Mouse (Mus musculus) hindbrain, embryonic 11.5 days (tissue): ENCODE data around the gene Tex35. TPM values are rescaled to one million over a fixed set of nuclear protein-coding genes. Genes with fewer than 3 reads are reported as not detected.

ENCODE experiments used
- ATAC-seq: fragments of 200-750 bp; cut with Nextera tagmentation; 2 replicates; pipeline ENCODE4 v1.8.0; 2017; ENCODE audit warnings: mild to moderate bottlenecking, moderate TSS enrichment, moderate library complexity; ENCODE audit not compliant: low FRiP score
- DNase-seq: peaks from one replicate; pipeline ENCODE4 v3.0.0-alpha.2; 2015; ENCODE audit warnings: low spot score
- H3K27ac ChIP-seq: fragments of 300-500 bp; sonication (generic); 2 replicates; pipeline ENCODE4 v1.5.1; 2014; ENCODE audit warnings: mild to moderate bottlenecking, low read depth, low read length
- H3K27me3 ChIP-seq: fragments of 300-500 bp; sonication (generic); 2 replicates; pipeline ENCODE4 v1.6.1; 2014; ENCODE audit warnings: mild to moderate bottlenecking, low read length, moderate library complexity, mixed read lengths; ENCODE audit not compliant: control insufficient read depth, insufficient read depth
- H3K36me3 ChIP-seq: fragments of 300-500 bp; sonication (generic); 2 replicates; pipeline ENCODE4 v1.6.1; 2014; ENCODE audit warnings: mild to moderate bottlenecking, low read length, moderate library complexity, mixed read lengths; ENCODE audit not compliant: control insufficient read depth, insufficient read depth
- H3K4me1 ChIP-seq: fragments of 300-500 bp; sonication (generic); replicated peaks from 2 replicates; pipeline ENCODE4 v1.6.1; 2014; ENCODE audit warnings: low read length, mixed read lengths; ENCODE audit not compliant: control insufficient read depth, insufficient read depth
- H3K4me2 ChIP-seq: fragments of 300-500 bp; sonication (generic); replicated peaks from 2 replicates; pipeline ENCODE4 v1.6.1; 2014; ENCODE audit warnings: mild to moderate bottlenecking, low read depth, low read length
- H3K4me3 ChIP-seq: fragments of 300-500 bp; sonication (generic); 2 replicates; pipeline ENCODE4 v1.5.1; 2014; ENCODE audit warnings: low read depth, low read length
- H3K9ac ChIP-seq: fragments of 300-500 bp; sonication (generic); 2 replicates; pipeline ENCODE4 v1.6.1; 2014; ENCODE audit warnings: low read depth, low read length
- H3K9me3 ChIP-seq: fragments of 300-500 bp; sonication (generic); 2 replicates; pipeline ENCODE4 v1.6.1; 2016; ENCODE audit warnings: low read length; ENCODE audit not compliant: control insufficient read depth
- WGBS: fragments of 180-500 bp; shearing (Covaris S2); extraction: QIAGEN DNeasy Blood & Tissue Kit; methylation state at CpG from one replicate; pipeline ENCODE4 v1.1.7; 2014; 5-methylcytosine and 5-hydroxymethylcytosine counted together
- polyA plus RNA-seq: library from polyadenylated mRNA; unstranded; fragments of >200 nt; fragmentation: Nextera tagmentation; extraction: Ambion mirVana; gene quantifications from 2 replicates; pipeline ENCODE4 v1.2.1, GENCODE M21; 2014

The Tex35 gene
- polyA plus RNA-seq, 1 experiment from 2014 or later, result not detected

DNA sequence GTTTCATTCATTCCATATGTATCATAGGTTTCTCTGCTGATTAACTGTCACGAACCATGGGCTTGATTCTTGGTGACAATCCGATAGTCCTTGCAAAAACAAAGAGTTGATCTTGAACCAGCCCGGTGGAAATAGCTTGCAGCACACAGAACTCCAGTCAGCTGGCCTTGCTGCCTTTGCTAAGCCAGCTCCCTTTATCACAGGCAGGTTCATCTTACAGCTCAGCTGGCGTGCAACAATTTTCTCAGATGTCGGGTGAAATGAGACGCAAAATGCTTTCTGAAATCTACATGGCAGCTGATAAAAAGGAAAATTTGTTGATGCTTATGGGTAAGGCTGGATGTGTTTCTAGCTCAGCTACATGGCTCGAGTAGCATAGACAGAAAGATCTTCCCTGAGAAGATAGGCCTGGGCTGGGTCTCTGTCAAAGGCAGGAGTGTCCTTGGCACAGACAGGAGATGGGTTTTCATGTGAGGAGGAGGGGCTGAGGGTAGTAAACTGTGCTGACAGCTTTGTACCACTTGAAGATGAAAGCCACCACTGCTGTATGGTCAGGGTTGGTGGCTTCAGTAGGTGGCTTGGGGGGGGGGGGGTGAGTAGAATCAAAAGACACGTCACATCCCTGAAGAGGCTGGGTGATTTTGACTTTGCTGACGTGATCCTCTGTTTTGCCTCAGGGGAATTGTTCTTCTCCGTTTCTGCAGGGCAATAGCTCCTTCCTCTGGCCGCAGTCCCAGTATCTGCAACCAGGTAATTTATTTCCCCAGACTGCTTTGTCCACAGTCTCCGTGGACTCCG lies 45.0 kb downstream of the Tex35 start:
- Histone ChIP-seq H3K4me1 (no peaks in the 10 kb centered on the region), H3K9ac (no peak overlapping the region), H3K9me3 (no peaks in the 10 kb centered on the region), H3K4me3 (no peak overlapping the region), H3K4me2 (no peak overlapping the region), H3K36me3 (no peaks in the 10 kb centered on the region), H3K27ac (no peak overlapping the region), H3K27me3 (no peaks in the 10 kb centered on the region)
- WGBS, result 70% methylated on average over 13 of the region's 13 CpGs
- DNase-seq (no peak), ATAC-seq (no peak)

DNA sequence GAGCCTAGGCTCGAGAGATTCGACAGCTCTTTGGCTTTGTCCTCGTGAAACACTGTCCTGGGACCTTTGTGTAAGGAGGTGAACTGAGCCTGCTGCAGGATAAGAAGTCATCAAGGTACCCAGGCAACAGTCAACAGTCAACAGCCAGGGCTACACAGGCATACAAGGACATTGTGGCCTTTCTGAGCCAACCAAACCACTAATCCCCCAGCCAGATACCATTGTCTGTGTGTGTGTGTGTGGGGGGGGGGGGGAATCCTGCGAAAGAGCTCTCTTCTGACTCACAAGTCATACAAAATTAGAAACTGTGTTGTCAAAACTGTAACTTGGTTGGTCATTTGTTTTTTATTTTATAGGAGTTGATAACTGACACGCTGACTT lies 46.0 kb downstream of the Tex35 start:
- Histone ChIP-seq H3K36me3 (no peaks in the 10 kb centered on the region), H3K4me3 (no peak overlapping the region), H3K4me1 (no peaks in the 10 kb centered on the region), H3K9me3 (no peaks in the 10 kb centered on the region), H3K9ac (no peak overlapping the region), H3K27ac (no peak overlapping the region), H3K4me2 (no peak overlapping the region), H3K27me3 (no peaks in the 10 kb centered on the region)
- ATAC-seq (no peak), DNase-seq (no peak)
- WGBS, result 84% methylated on average over 5 of the region's 5 CpGs

DNA sequence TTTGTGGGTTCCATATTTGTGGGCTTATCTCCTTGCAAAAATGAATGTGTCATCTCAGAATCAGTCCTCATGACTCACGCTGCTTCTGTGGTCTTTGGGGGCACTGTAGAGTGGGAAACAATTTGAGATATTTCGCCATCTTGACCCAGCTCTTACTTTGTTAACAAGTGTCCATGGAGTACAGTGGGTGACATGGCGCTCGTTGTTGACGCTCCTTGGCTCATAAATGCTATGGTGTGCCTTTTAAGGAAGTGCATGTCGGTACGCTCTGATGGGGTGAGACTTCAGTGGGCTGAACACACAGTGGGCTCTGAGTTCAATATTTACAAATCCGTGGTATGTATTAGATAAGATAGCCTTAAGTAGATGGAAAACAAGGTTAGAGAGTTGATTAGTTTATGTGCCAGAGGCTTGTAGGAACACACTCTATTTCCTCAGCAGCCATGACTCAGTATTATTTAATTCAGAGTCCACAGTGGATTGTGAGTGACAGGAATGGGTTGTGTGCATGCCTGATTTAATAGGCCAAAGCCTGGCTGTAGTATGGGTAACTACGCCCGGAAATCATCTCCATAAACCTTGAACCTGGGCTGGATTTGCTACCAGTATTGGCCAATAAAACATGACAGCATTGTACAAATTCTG lies 46.6 kb downstream of the Tex35 start:
- H3K9me3 ChIP-seq, result no peaks in the 10 kb centered on the region
- DNase-seq (no peak), ATAC-seq (no peak)
- no peak overlapping the region for H3K9ac ChIP-seq
- WGBS, result 95% methylated on average over 10 of the region's 10 CpGs
- H3K4me1 ChIP-seq, result no peaks in the 10 kb centered on the region
- H3K4me2 ChIP-seq, result no peak overlapping the region
- H3K36me3 ChIP-seq, result no peaks in the 10 kb centered on the region
- H3K4me3 ChIP-seq, result no peak overlapping the region
- H3K27ac ChIP-seq, result no peak overlapping the region
- no peaks in the 10 kb centered on the region for H3K27me3 ChIP-seq

DNA sequence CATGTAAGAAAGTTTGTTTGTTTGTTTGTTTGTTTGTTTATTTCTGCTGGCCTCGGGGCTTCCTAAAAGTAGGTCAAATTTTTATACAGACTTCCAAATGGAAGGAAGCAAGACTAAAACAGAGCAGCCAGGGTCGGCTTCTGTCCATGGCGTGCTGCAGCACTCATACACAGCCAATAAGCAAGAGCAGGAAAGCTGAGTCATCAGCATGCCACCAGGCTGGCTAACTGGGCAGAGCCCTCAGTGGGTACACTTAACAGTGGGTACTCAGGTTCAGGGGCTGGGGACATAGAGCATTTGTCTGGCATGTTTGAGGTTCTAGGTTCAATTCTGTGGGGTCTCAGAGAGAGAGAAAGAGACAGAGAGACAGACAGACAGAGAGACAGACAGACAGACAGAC lies 47.3 kb downstream of the Tex35 start:
- WGBS, result 86% methylated on average over 3 of the region's 3 CpGs
- no peaks in the 10 kb centered on the region for H3K36me3 ChIP-seq
- ATAC-seq (no peak), DNase-seq (no peak)
- H3K4me3 ChIP-seq, result no peak overlapping the region
- H3K4me2 ChIP-seq, result no peak overlapping the region
- H3K9ac ChIP-seq, result no peak overlapping the region
- H3K4me1 ChIP-seq, result no peaks in the 10 kb centered on the region
- no peaks in the 10 kb centered on the region for H3K9me3 ChIP-seq
- H3K27me3 ChIP-seq, result no peaks in the 10 kb centered on the region
- no peak overlapping the region for H3K27ac ChIP-seq

DNA sequence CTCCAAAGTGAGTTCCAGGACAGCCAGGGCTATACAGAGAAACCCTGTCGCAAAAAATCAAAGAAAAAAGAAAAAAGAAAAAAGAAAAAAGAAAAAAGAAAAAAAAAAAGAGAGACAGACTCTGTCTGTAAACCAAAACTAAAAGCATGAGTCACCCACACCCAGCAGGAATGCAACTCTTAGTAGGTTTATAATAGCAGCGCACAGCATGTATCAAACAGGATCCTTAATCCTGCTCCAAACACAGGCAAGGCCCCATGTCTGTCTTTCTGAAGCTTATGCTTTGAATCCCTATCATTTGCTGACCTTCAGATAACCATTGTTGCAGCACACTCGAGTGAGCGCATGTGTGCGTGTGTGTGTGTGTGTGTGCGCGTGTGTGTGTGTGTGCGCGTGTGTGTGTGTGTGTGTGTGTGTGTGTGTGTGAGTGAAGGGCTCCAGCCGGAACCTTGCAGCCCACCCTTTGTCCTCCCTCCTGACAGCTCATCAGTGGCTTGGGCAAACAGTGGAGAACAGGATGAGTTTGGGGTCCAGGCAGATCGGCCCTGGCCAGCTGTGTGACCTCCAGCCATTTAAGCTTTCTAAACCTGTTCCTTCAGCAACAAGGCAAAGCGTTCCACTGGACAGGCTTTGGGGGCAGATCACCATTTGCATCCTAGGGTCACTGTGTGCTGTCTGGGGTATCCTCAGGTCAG lies 47.9 kb downstream of the Tex35 start:
- H3K4me2 ChIP-seq, result no peak overlapping the region
- H3K27me3 ChIP-seq, result no peaks in the 10 kb centered on the region
- H3K9me3 ChIP-seq, result no peaks in the 10 kb centered on the region
- ATAC-seq, result no peak
- no peak overlapping the region for H3K9ac ChIP-seq
- no peak for DNase-seq
- H3K4me1 ChIP-seq, result no peaks in the 10 kb centered on the region
- no peak overlapping the region for H3K27ac ChIP-seq
- 84% methylated on average over 12 of the region's 12 CpGs for WGBS
- H3K4me3 ChIP-seq, result no peak overlapping the region
- no peaks in the 10 kb centered on the region for H3K36me3 ChIP-seq

DNA sequence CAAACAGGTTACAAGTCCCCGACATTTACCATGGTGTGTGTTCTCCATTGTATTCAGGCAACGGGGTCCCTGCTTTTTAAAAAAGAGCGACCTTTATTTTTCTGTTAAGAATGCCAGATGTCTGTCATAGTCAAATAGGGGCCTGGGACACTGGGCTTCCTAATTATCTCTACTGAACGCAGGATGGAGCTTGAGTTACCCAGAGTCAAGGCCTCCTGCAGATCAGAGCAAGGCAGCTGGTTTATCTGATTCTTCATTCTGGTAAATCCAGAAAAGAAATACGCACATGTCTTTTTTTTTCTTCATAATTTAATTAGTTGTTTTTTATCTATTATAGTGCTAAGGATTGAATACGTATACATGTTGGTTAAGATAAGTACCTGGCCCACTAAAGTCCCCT lies 52.6 kb downstream of the Tex35 start:
- 0 out of 2 replicates have a peak, but pooled peaks cover 1% of the 10 kb centered on the region for H3K27me3 ChIP-seq
- peak overlapping the region; percentile 79 for H3K27ac ChIP-seq
- H3K4me2 ChIP-seq, result no peak overlapping the region
- DNase-seq, result no peak
- 0 out of 2 replicates have a peak, but pooled peaks have one; percentile 44 for ATAC-seq
- no peaks in the 10 kb centered on the region for H3K4me1 ChIP-seq
- 58% methylated on average over 6 of the region's 6 CpGs for WGBS
- no peaks in the 10 kb centered on the region for H3K36me3 ChIP-seq
- H3K9me3 ChIP-seq, result no peaks in the 10 kb centered on the region
- H3K9ac ChIP-seq, result no peak overlapping the region
- H3K4me3 ChIP-seq, result no peak overlapping the region

DNA sequence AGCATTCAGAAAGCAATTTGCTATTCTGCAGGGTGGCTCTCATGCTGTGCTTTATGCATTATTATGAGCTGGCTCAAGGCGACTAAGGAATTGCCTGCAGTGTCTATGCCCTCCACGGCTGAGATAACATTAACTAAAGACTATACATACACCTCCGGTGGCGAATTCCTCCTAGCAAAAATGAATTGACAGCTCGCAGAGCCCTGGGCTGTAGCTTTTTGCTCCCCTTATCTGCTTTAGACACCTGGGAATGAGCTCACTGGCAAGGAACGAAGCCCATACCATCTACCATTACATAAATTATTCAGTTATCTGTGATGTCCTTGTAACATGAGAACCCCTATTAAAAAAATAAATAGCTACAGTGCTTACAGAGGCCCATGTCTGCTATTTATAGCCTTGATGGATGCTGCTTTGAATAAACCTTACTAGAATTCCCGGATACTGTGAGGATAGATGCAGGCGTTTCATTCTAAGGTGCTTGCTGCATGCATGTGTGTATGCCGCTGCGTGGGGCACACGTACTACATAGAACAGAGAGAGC lies 53.1 kb downstream of the Tex35 start:
- ATAC-seq, result peak; percentile 76
- H3K4me2 ChIP-seq, result no peak overlapping the region; the same call in 1 of the 2 replicates

DNA sequence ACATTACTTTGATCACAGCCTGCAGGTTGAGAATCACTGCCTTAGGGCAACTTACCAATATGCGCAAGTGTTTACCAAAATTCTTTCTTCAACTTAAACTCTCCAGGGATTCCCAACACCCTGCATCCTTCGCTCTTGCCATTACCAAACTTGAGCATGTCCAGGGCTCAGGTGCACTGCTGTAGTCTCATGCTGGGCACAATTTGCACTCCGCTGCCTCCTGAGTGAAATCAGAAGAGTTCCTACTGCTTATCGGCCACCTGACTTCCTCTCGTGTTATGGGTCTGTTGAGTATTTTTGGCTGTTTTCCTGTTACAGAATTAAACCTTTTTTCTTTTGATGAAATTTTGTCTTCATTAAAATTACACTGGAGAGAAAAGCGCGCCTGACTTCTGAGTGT lies 53.8 kb downstream of the Tex35 start:
- Histone ChIP-seq H3K27me3 (peaks cover 6% of the 10 kb centered on the region; the same call in 1 of the 2 replicates), H3K36me3 (no peaks in the 10 kb centered on the region), H3K4me3 (no peak overlapping the region), H3K4me2 (no peak overlapping the region), H3K27ac (peak overlapping the region; percentile 79), H3K4me1 (no peaks in the 10 kb centered on the region), H3K9me3 (no peaks in the 10 kb centered on the region), H3K9ac (no peak overlapping the region)
- DNase-seq, result no peak
- WGBS, result 76% methylated on average over 7 of the region's 7 CpGs
- no peak for ATAC-seq

More for the DNA sequence above, 53.1 kb downstream of the Tex35 start:
- no peak overlapping the region for H3K9ac ChIP-seq
- H3K27ac ChIP-seq, result peak overlapping the region; percentile 79
- no peaks in the 10 kb centered on the region for H3K9me3 ChIP-seq
- no peaks in the 10 kb centered on the region for H3K36me3 ChIP-seq
- no peak overlapping the region for H3K4me3 ChIP-seq
- DNase-seq, result no peak
- WGBS, result 44% methylated on average over 11 of the region's 11 CpGs
- no peaks in the 10 kb centered on the region for H3K4me1 ChIP-seq
- 0 out of 2 replicates have a peak, but pooled peaks cover 3% of the 10 kb centered on the region for H3K27me3 ChIP-seq
